8 mouse cellular contexts compared by ENCODE assay signal in the genomic region with DNA sequence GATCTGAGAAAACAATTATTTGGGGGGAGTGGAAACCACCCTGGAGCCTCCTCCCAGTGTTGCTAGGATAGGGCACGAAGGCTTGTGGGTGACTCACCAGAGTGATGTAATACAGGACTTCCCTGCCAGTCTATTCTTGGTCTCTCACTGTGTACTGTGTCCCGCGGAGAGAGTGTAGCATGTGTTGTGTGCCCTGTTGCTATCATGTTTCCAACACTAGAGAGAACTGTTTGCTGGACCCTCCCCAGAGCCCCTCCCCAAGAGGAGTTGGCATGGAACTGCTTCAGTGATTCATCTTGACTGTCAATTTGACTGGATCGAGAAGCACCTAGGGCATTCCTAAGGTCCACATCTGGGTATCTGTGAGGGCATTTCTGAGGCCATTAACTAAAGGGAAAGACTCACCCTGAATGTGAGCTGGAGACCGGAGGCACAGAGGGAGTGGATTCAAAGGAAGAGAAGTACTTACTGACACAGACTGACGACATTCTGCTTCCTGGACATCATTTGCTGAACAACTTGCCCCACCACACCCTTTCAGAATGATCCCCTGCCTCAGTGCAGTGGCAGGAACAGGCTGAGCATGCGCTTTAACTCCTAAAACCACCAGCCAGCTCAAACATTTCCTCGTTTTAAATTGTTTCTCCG. TPM values are rescaled to one million over a fixed set of nuclear protein-coding genes. Genes with fewer than 3 reads are reported as not detected.
DNase-seq lines count a peak whose midpoint lies in the region; ATAC-seq and TF ChIP-seq lines count a peak whose summit lies in the region.
"Had no signal": no experiment of that assay in that cellular context is flagged by ENCODE, and none has a peak within 500 bp of the region (broad histone marks: within the 10 kb centered on the region; RNA-seq: fewer than 3 reads in every experiment).

No protein-coding gene starts in this region.

- H3K4me2 ChIP-seq in limb, embryonic 14.5 days (replicated peaks; ENCODE audit: low read depth, low read length, severe bottlenecking) = no peak overlapping the region
- no peak overlapping the region for H3K4me2 ChIP-seq in hindbrain, embryonic 16.5 days (ENCODE audit: low read length)

- no peaks in the 10 kb centered on the region for H3K27me3 ChIP-seq in limb, embryonic 14.5 days (ENCODE audit: control insufficient read depth, insufficient read depth, low read length)
- no peaks in the 10 kb centered on the region for H3K27me3 ChIP-seq in limb, embryonic 10.5 days (ENCODE audit: low read depth, poor library complexity, severe bottlenecking)
- H3K27me3 ChIP-seq in hindbrain, embryonic 16.5 days (replicated peaks; ENCODE audit: control insufficient read depth, insufficient read depth, low read length) = no peaks in the 10 kb centered on the region

- 72% methylated on average over 9 of the region's 9 CpGs for WGBS in limb, embryonic 14.5 days
- 83% methylated on average over 9 of the region's 9 CpGs for WGBS in limb, embryonic 10.5 days
- WGBS in hindbrain, embryonic 16.5 days = 84% methylated on average over 9 of the region's 9 CpGs

- H3K36me3 ChIP-seq in limb, embryonic 14.5 days (ENCODE audit: control insufficient read depth, insufficient read depth, low read length) = no peaks in the 10 kb centered on the region
- no peaks in the 10 kb centered on the region for H3K36me3 ChIP-seq in limb, embryonic 10.5 days
- no peaks in the 10 kb centered on the region for H3K36me3 ChIP-seq in hindbrain, embryonic 16.5 days (ENCODE audit: control insufficient read depth, insufficient read depth, low read length)

- H3K27ac ChIP-seq in limb, embryonic 14.5 days (replicated peaks; ENCODE audit: low read depth, low read length) = no peak overlapping the region
- H3K27ac ChIP-seq in limb, embryonic 10.5 days = no peak overlapping the region
- no peak overlapping the region for H3K27ac ChIP-seq in hindbrain, embryonic 16.5 days (ENCODE audit: low read depth, low read length)

- no peaks in the 10 kb centered on the region for H3K4me1 ChIP-seq in limb, embryonic 14.5 days (ENCODE audit: control insufficient read depth, insufficient read depth, low read length)
- no peaks in the 10 kb centered on the region for H3K4me1 ChIP-seq in limb, embryonic 10.5 days
- H3K4me1 ChIP-seq in hindbrain, embryonic 16.5 days (ENCODE audit: control insufficient read depth, insufficient read depth, low read depth, low read length) = no peaks in the 10 kb centered on the region

- H3K4me3 ChIP-seq in limb, embryonic 14.5 days (replicated peaks; ENCODE audit: low read length) = no peak overlapping the region
- no peak overlapping the region for H3K4me3 ChIP-seq in limb, embryonic 10.5 days
- H3K4me3 ChIP-seq in hindbrain, embryonic 16.5 days (ENCODE audit: low read length) = no peak overlapping the region

- ATAC-seq in limb, embryonic 14.5 days (ENCODE audit: low FRiP score, low read depth) = no peak
- no peak for ATAC-seq in hindbrain, embryonic 16.5 days

- H3K9ac ChIP-seq in limb, embryonic 14.5 days (ENCODE audit: low read depth, low read length, severe bottlenecking) = no peak overlapping the region
- no peak overlapping the region for H3K9ac ChIP-seq in hindbrain, embryonic 16.5 days (ENCODE audit: low read depth, low read length)

- no peak for TF ChIP-seq POLR2A in limb, embryonic 14.5 days (IDR thresholded peaks at IDR 0.05; ENCODE audit: borderline replicate concordance, extremely low read depth, insufficient read depth, insufficient read length)

- peak; percentile 5 for DNase-seq in limb, embryonic 14.5 days (ENCODE audit: low spot score)
- no peak for DNase-seq in limb, embryonic 10.5 days (ENCODE audit: low spot score)
- peak; percentile 85 for DNase-seq in brain, adult 2 months (ENCODE audit: low read depth, low spot score)
- peak; percentile 23 to 49 for DNase-seq in heart, postnatal 14 days
- peak; percentile 54 for DNase-seq in skeletal muscle tissue, adult 2 months (ENCODE audit: low read depth, low spot score)
- DNase-seq in left cerebral cortex, adult 9 months (ENCODE audit: low spot score in 2 of 2) = no peak
- DNase-seq: thymus, postnatal 4 days had no signal

- no peaks in the 10 kb centered on the region for H3K9me3 ChIP-seq in limb, embryonic 14.5 days (ENCODE audit: control insufficient read depth, low read length)
- H3K9me3 ChIP-seq in limb, embryonic 10.5 days (replicated peaks) = no peaks in the 10 kb centered on the region
- no peaks in the 10 kb centered on the region for H3K9me3 ChIP-seq in hindbrain, embryonic 16.5 days (ENCODE audit: control insufficient read depth, low read length)

- intact Hi-C loops in heart, postnatal 14 days (cut with DNase I) = no loop called here

RNA-seq across cellular contexts. Expression of gene Lipc, which starts 9.2 kb away (rescaled TPM):
- 0.28 and 0.38 TPM in 2 replicates for polyA plus RNA-seq in limb, embryonic 14.5 days (2012; rRNA removed)
- polyA plus RNA-seq in limb, embryonic 14.5 days (2014; fragmentation: Nextera tagmentation; extraction: Ambion mirVana) = 0.44 TPM in 1 of 2 replicates, not detected in the other
- polyA plus RNA-seq in limb, embryonic 10.5 days (2016; fragmentation: Nextera tagmentation; extraction: Ambion mirVana) = not detected in 2 replicates
- under 1 TPM in 1 of 2 experiments, not detected in 1; 0.36 TPM for total RNA-seq in heart, postnatal 14 days (2021)
- polyA plus RNA-seq in hindbrain, embryonic 16.5 days (2015; fragmentation: Nextera tagmentation; extraction: Ambion mirVana) = 0.26 TPM in 1 of 2 replicates, not detected in the other

Comparison
In these comparisons a context has a peak if more than half of its experiments do, and no peak if none do; other contexts are left out.
1. DNase-seq: peak in limb, embryonic 14.5 days (single experiment), brain, adult 2 months (single experiment), heart, postnatal 14 days (2 of 2) and skeletal muscle tissue, adult 2 months (single experiment); none in limb, embryonic 10.5 days (single experiment) and left cerebral cortex, adult 9 months (0 of 2).